Mouse (Mus musculus) midbrain, embryonic 13.5 days (tissue): ENCODE results near the gene Efl1. TPM values are rescaled to one million over a fixed set of nuclear protein-coding genes. Genes with fewer than 3 reads are reported as not detected.

Experiments
- ATAC-seq: fragments of 200-750 bp; cut with Nextera tagmentation; 2 replicates; pipeline ENCODE4 v1.8.0; 2017; ENCODE audit warnings: mild to moderate bottlenecking, moderate TSS enrichment, moderate library complexity
- H3K27ac ChIP-seq: fragments of 300-500 bp; sonication (generic); 2 replicates; pipeline ENCODE4 v1.5.1; 2015; ENCODE audit warnings: inconsistent platforms, mild to moderate bottlenecking, moderate library complexity
- H3K27me3 ChIP-seq: fragments of 300-500 bp; sonication (generic); 2 replicates; pipeline ENCODE4 v1.6.1; 2015; ENCODE audit warnings: mild to moderate bottlenecking, inconsistent platforms
- H3K36me3 ChIP-seq: fragments of 300-500 bp; sonication (generic); 2 replicates; pipeline ENCODE4 v1.6.1; 2015; ENCODE audit warnings: mild to moderate bottlenecking, inconsistent platforms
- H3K4me1 ChIP-seq: fragments of 300-500 bp; sonication (generic); replicated peaks from 2 replicates; pipeline ENCODE4 v1.6.1; 2015; ENCODE audit warnings: inconsistent platforms
- H3K4me2 ChIP-seq: fragments of 300-500 bp; sonication (generic); replicated peaks from 2 replicates; pipeline ENCODE4 v1.6.1; 2015; ENCODE audit warnings: moderate library complexity, mild to moderate bottlenecking, inconsistent platforms
- H3K4me3 ChIP-seq: fragments of 300-500 bp; sonication (generic); replicated peaks from 2 replicates; pipeline ENCODE4 v1.5.1; 2015; ENCODE audit warnings: mild to moderate bottlenecking, inconsistent platforms
- H3K9ac ChIP-seq: fragments of 300-500 bp; sonication (generic); replicated peaks from 2 replicates; pipeline ENCODE4 v1.6.1; 2015; ENCODE audit warnings: mild to moderate bottlenecking, inconsistent platforms
- H3K9me3 ChIP-seq: fragments of 300-500 bp; sonication (generic); 2 replicates; pipeline ENCODE4 v1.6.1; 2016; ENCODE audit warnings: mild to moderate bottlenecking, inconsistent platforms
- WGBS: fragments of 180-500 bp; shearing (Covaris S2); methylation state at CpG from one replicate; pipeline ENCODE4 v1.1.7; 2015; 5-methylcytosine and 5-hydroxymethylcytosine counted together
- polyA plus RNA-seq: library from polyadenylated mRNA; unstranded; fragments of >200 nt; fragmentation: Nextera tagmentation; extraction: Ambion mirVana; gene quantifications from 2 replicates; pipeline ENCODE4 v1.2.1, GENCODE M21; 2015

Efl1 gene
- polyA plus RNA-seq, 1 experiment from 2014 or later, result 20.1 TPM

- Histone ChIP-seq H3K4me2 (no peak overlapping the region), H3K27ac (no peak overlapping the region), H3K4me3 (no peak overlapping the region), H3K36me3 (peaks cover 41% of the 10 kb centered on the region), H3K4me1 (no peaks in the 10 kb centered on the region), H3K9me3 (no peaks in the 10 kb centered on the region), H3K9ac (no peak overlapping the region), H3K27me3 (no peaks in the 10 kb centered on the region)
- ATAC-seq, result 0 out of 2 replicates have a peak, but pooled peaks have one; percentile 45
- 53% methylated on average over 3 of the region's 3 CpGs for WGBS
Measured at GRCm38 (mm10) chr7:82688736-82689135, 40.3 kb downstream of the Efl1 start.

- no peak for ATAC-seq
- WGBS, result 86% methylated on average over 6 of the region's 6 CpGs
- H3K27ac ChIP-seq, result no peak overlapping the region
- H3K4me2 ChIP-seq, result no peak overlapping the region
- H3K36me3 ChIP-seq, result peaks cover 49% of the 10 kb centered on the region
- H3K4me3 ChIP-seq, result no peak overlapping the region
- no peaks in the 10 kb centered on the region for H3K9me3 ChIP-seq
- no peaks in the 10 kb centered on the region for H3K4me1 ChIP-seq
- H3K9ac ChIP-seq, result no peak overlapping the region
- H3K27me3 ChIP-seq, result no peaks in the 10 kb centered on the region
Measured at GRCm38 (mm10) chr7:82691021-82691738, 42.8 kb downstream of the Efl1 start.

- no peaks in the 10 kb centered on the region for H3K27me3 ChIP-seq
- H3K4me2 ChIP-seq, result no peak overlapping the region
- H3K27ac ChIP-seq, result no peak overlapping the region
- H3K36me3 ChIP-seq, result peaks cover 61% of the 10 kb centered on the region
- H3K4me1 ChIP-seq, result no peaks in the 10 kb centered on the region
- no peak for ATAC-seq
- no peaks in the 10 kb centered on the region for H3K9me3 ChIP-seq
- H3K9ac ChIP-seq, result no peak overlapping the region
- no peak overlapping the region for H3K4me3 ChIP-seq
- WGBS, result 77% methylated on average over 8 of the region's 8 CpGs
Measured at GRCm38 (mm10) chr7:82697668-82698067, 49.3 kb downstream of the Efl1 start.

- no peaks in the 10 kb centered on the region for H3K27me3 ChIP-seq
- WGBS, result 97% methylated on average over 3 of the region's 3 CpGs
- H3K4me2 ChIP-seq, result no peak overlapping the region
- no peak overlapping the region for H3K9ac ChIP-seq
- H3K9me3 ChIP-seq, result no peaks in the 10 kb centered on the region
- no peak for ATAC-seq
- H3K4me3 ChIP-seq, result no peak overlapping the region
- no peak overlapping the region for H3K27ac ChIP-seq
- no peaks in the 10 kb centered on the region for H3K4me1 ChIP-seq
- peaks cover 48% of the 10 kb centered on the region for H3K36me3 ChIP-seq
Measured at GRCm38 (mm10) chr7:82698968-82699367, 50.6 kb downstream of the Efl1 start.

- no peaks in the 10 kb centered on the region for H3K27me3 ChIP-seq
- 70% methylated on average over 5 of the region's 5 CpGs for WGBS
- no peak for ATAC-seq
Measured at GRCm38 (mm10) chr7:82702384-82703343, 54.2 kb downstream of the Efl1 start.

GRCm38 (mm10) chr7:82709172-82709571 lies 60.8 kb downstream of the Efl1 start:
- 97% methylated on average over 4 of the region's 4 CpGs for WGBS
- Histone ChIP-seq H3K4me2 (no peak overlapping the region), H3K27ac (no peak overlapping the region), H3K9ac (no peak overlapping the region), H3K27me3 (no peaks in the 10 kb centered on the region), H3K4me1 (no peaks in the 10 kb centered on the region), H3K4me3 (no peak overlapping the region), H3K9me3 (no peaks in the 10 kb centered on the region), H3K36me3 (no peaks in the 10 kb centered on the region)
- no peak for ATAC-seq

More at GRCm38 (mm10) chr7:82702384-82703343, 54.2 kb downstream of the Efl1 start:
- Histone ChIP-seq H3K4me2 (no peak overlapping the region), H3K27ac (no peak overlapping the region), H3K9me3 (no peaks in the 10 kb centered on the region), H3K4me1 (no peaks in the 10 kb centered on the region), H3K4me3 (no peak overlapping the region), H3K36me3 (peaks cover 25% of the 10 kb centered on the region), H3K9ac (no peak overlapping the region)

GRCm38 (mm10) chr7:82715210-82715911 lies 66.9 kb downstream of the Efl1 start:
- peak overlapping the region; percentile 57 for H3K9ac ChIP-seq
- WGBS, result 32% methylated on average over 7 of the region's 7 CpGs
- no peak overlapping the region for H3K4me3 ChIP-seq

GRCm38 (mm10) chr7:82715912-82716601 lies 67.6 kb downstream of the Efl1 start:
- Histone ChIP-seq H3K27me3 (no peaks in the 10 kb centered on the region), H3K4me1 (peaks cover 25% of the 10 kb centered on the region), H3K27ac (peak overlapping the region; percentile 80), H3K4me2 (no peak overlapping the region), H3K36me3 (no peaks in the 10 kb centered on the region), H3K4me3 (no peak overlapping the region), H3K9ac (peak overlapping the region; percentile 57), H3K9me3 (no peaks in the 10 kb centered on the region)
- peak; percentile 1; the same call in 1 of the 2 replicates for ATAC-seq
- 38% methylated on average over 8 of the region's 8 CpGs for WGBS

More at GRCm38 (mm10) chr7:82715210-82715911, 66.9 kb downstream of the Efl1 start:
- peak; percentile 93 for ATAC-seq
- Histone ChIP-seq H3K9me3 (no peaks in the 10 kb centered on the region), H3K36me3 (no peaks in the 10 kb centered on the region), H3K27me3 (no peaks in the 10 kb centered on the region), H3K27ac (peak overlapping the region; percentile 80), H3K4me1 (peaks cover 23% of the 10 kb centered on the region), H3K4me2 (no peak overlapping the region)

GRCm38 (mm10) chr7:82719285-82719684 lies 70.9 kb downstream of the Efl1 start:
- 73% methylated on average over 5 of the region's 5 CpGs for WGBS
- no peaks in the 10 kb centered on the region for H3K9me3 ChIP-seq
- H3K36me3 ChIP-seq, result no peaks in the 10 kb centered on the region
- ATAC-seq, result peak; percentile 52
- H3K27ac ChIP-seq, result 0 out of 2 replicates have a peak overlapping the region, but pooled peaks have one; percentile 32
- no peaks in the 10 kb centered on the region for H3K27me3 ChIP-seq
- peaks cover 28% of the 10 kb centered on the region for H3K4me1 ChIP-seq
- no peak overlapping the region for H3K4me3 ChIP-seq
- H3K4me2 ChIP-seq, result no peak overlapping the region
- H3K9ac ChIP-seq, result no peak overlapping the region

GRCm38 (mm10) chr7:82719740-82720139 lies 71.3 kb downstream of the Efl1 start:
- H3K9me3 ChIP-seq, result no peaks in the 10 kb centered on the region
- 78% methylated on average over 5 of the region's 5 CpGs for WGBS
- H3K27me3 ChIP-seq, result no peaks in the 10 kb centered on the region
- ATAC-seq, result peak; percentile 34; the same call in 1 of the 2 replicates
- H3K4me1 ChIP-seq, result peaks cover 31% of the 10 kb centered on the region
- H3K27ac ChIP-seq, result 0 out of 2 replicates have a peak overlapping the region, but pooled peaks have one; percentile 32
- no peak overlapping the region for H3K9ac ChIP-seq
- H3K4me2 ChIP-seq, result no peak overlapping the region
- H3K4me3 ChIP-seq, result no peak overlapping the region
- no peaks in the 10 kb centered on the region for H3K36me3 ChIP-seq

- Histone ChIP-seq H3K4me1 (peaks cover 34% of the 10 kb centered on the region), H3K4me3 (no peak overlapping the region), H3K36me3 (no peaks in the 10 kb centered on the region), H3K4me2 (no peak overlapping the region), H3K9me3 (no peaks in the 10 kb centered on the region), H3K9ac (no peak overlapping the region), H3K27ac (no peak overlapping the region), H3K27me3 (no peaks in the 10 kb centered on the region)
- WGBS, result 88% methylated on average over 7 of the region's 7 CpGs
- ATAC-seq, result no peak
Measured at GRCm38 (mm10) chr7:82720501-82720900, 72.1 kb downstream of the Efl1 start.
